Mouse (Mus musculus): ENCODE measurements around the gene Klhl29.

DNA sequence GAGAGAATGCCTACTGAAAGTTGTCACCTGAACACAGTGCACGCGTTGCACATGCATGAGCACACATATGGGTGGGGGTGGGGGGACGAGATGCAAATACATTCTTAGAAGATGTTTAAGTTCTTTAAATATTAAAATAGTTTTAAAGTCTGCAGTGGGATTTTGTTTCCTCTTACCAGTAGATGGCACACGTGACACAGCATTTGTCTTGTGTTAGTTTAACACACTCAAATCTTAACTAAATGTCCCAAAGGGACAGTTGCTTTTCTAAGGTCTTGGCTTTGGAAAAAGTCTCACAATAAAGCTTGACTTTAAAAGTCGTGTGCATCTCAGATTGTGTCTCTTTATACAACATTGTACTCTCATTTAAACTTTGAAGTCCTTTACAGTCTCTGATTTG lies 346.4 kb downstream of the Klhl29 start:
- TF ChIP-seq TCF3 (IDR thresholded peaks at IDR 0.05; ENCODE audit: insufficient read length, low read depth) (no peak), TCF12 (IDR thresholded peaks at IDR 0.05; ENCODE audit: insufficient read depth, poor library complexity, severe bottlenecking) (no peak), POLR2A (IDR thresholded peaks at IDR 0.05; ENCODE audit: insufficient read length, low read depth) (no peak), MAX (IDR thresholded peaks at IDR 0.05; ENCODE audit: low read depth) (no peak)

Data from myocyte (in vitro differentiated cells).